Mouse (Mus musculus) stomach, embryonic 14.5 days (tissue): Measurements from ENCODE around the gene Scamp3. TPM values are rescaled to one million over a fixed set of nuclear protein-coding genes. Genes with fewer than 3 reads are reported as not detected.
"Not testable (repeated sequence)": the region's sequence is repeated elsewhere in the genome, so short reads cannot be mapped to it uniquely, and the experiment has no call there.

ENCODE experiments used
- ATAC-seq: fragments of 200-750 bp; cut with Nextera tagmentation; 2 replicates; pipeline ENCODE4 v1.8.0; 2017; ENCODE audit warnings: low read depth, moderate TSS enrichment; ENCODE audit not compliant: insufficient number of reproducible peaks, insufficient read depth, low FRiP score
- H3K27ac ChIP-seq: fragments of 300-500 bp; sonication (generic); 2 replicates; pipeline ENCODE4 v1.5.1; 2014; ENCODE audit warnings: mild to moderate bottlenecking, low read length, moderate library complexity, mixed read lengths
- H3K27me3 ChIP-seq: fragments of 300-500 bp; sonication (generic); 2 replicates; pipeline ENCODE4 v1.6.1; 2014; ENCODE audit warnings: low read length, control low read depth, mixed read lengths; ENCODE audit not compliant: control insufficient read depth, insufficient read depth
- H3K36me3 ChIP-seq: fragments of 300-500 bp; sonication (generic); 2 replicates; pipeline ENCODE4 v1.6.1; 2014; ENCODE audit warnings: mild to moderate bottlenecking, control low read depth, low read length, moderate library complexity, mixed read lengths; ENCODE audit not compliant: control insufficient read depth, insufficient read depth
- H3K4me1 ChIP-seq: fragments of 300-500 bp; sonication (generic); 2 replicates; pipeline ENCODE4 v1.6.1; 2014; ENCODE audit warnings: low read length, control low read depth, mixed read lengths; ENCODE audit not compliant: control insufficient read depth, insufficient read depth
- H3K4me2 ChIP-seq: fragments of 300-500 bp; sonication (generic); replicated peaks from 2 replicates; pipeline ENCODE4 v1.6.1; 2014; ENCODE audit warnings: low read depth, low read length, control low read depth
- H3K4me3 ChIP-seq: fragments of 300-500 bp; sonication (generic); 2 replicates; pipeline ENCODE4 v1.5.1; 2014; ENCODE audit warnings: low read depth, low read length, control low read depth
- H3K9ac ChIP-seq: fragments of 300-500 bp; sonication (generic); replicated peaks from 2 replicates; pipeline ENCODE4 v1.6.1; 2014; ENCODE audit warnings: low read depth, mild to moderate bottlenecking, control low read depth, low read length, moderate library complexity, mixed read lengths
- H3K9me3 ChIP-seq: fragments of 300-500 bp; sonication (generic); 2 replicates; pipeline ENCODE4 v1.6.1; 2016; ENCODE audit warnings: low read depth, low read length, control low read depth; ENCODE audit not compliant: control insufficient read depth
- WGBS: fragments of 180-500 bp; shearing (Covaris S2); extraction: QIAGEN DNeasy Blood & Tissue Kit; methylation state at CpG from one replicate; pipeline ENCODE4 v1.1.7; 2014; 5-methylcytosine and 5-hydroxymethylcytosine counted together
- polyA plus RNA-seq: library from polyadenylated mRNA; unstranded; fragments of >200 nt; fragmentation: Nextera tagmentation; extraction: Ambion mirVana; gene quantifications from 2 replicates; pipeline ENCODE4 v1.2.1, GENCODE M21; 2014

Gene Scamp3
- polyA plus RNA-seq, 1 experiment from 2014 or later = 92.9 TPM

- Histone ChIP-seq H3K27ac (no peak overlapping the region), H3K4me3 (peak overlapping the region; percentile 60), H3K4me2 (peak overlapping the region; percentile 96), H3K9ac (no peak overlapping the region), H3K9me3 (no peaks in the 10 kb centered on the region), H3K36me3 (no peaks in the 10 kb centered on the region), H3K27me3 (no peaks in the 10 kb centered on the region), H3K4me1 (peaks cover 13% of the 10 kb centered on the region)
- peak; percentile 12; the same call in 1 of the 2 replicates for ATAC-seq
- WGBS = 0% methylated on average over 13 of the region's 13 CpGs
These were observed 18.1 kb upstream of the Scamp3 start for GRCm38 (mm10) chr3:89159211-89159610.

- Histone ChIP-seq H3K4me1 (peaks cover 13% of the 10 kb centered on the region), H3K4me3 (peak within 1 kb of the TSS; percentile 60), H3K9ac (peak within 1 kb of the TSS; percentile 36; the same call in 1 of the 2 replicates), H3K9me3 (no peaks in the 10 kb centered on the region), H3K27me3 (no peaks in the 10 kb centered on the region), H3K36me3 (no peaks in the 10 kb centered on the region), H3K4me2 (peak within 1 kb of the TSS; percentile 96), H3K27ac (no peak within 1 kb of the TSS)
- WGBS = under 1% methylated on average over 53 of the region's 66 CpGs
- peak; percentile 74 for ATAC-seq
These were observed 17.5 kb upstream of the Scamp3 start, which contains the start of gene Hcn3 for GRCm38 (mm10) chr3:89159616-89160344. Gene Hcn3 (minus strand): TSS chr3:89160196.

- peaks cover 21% of the 10 kb centered on the region for H3K4me1 ChIP-seq
- not testable (repeated sequence) for H3K4me3 ChIP-seq, H3K27me3 ChIP-seq, H3K4me2 ChIP-seq, H3K9me3 ChIP-seq, H3K36me3 ChIP-seq, H3K27ac ChIP-seq, H3K9ac ChIP-seq, ATAC-seq
These were observed 16.1 kb upstream of the Scamp3 start for GRCm38 (mm10) chr3:89161207-89161606.

DNA sequence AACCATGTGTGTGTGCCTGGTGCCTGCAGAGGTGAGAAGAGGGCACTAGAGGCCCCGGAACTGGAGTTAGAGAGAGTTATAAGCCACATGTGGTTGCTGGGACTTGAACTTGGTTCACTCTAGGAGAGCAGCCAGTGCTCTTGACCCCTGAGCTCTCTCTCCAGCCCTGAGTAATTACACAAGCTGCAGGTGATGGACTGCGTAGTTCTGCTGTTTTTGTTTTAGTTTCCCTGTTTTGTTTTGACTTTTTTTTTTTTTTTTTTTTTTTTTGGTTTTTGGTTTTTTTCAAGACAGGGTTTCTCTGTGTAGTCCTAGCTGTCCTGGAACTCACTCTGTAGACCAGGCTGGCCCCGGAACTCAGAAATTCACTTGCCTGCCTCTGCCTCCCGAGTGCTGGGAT, 15.5 kb upstream of the Scamp3 start:
- WGBS = 85% methylated on average over 4 of the region's 4 CpGs
- peaks cover 26% of the 10 kb centered on the region for H3K4me1 ChIP-seq
- peaks cover 7% of the 10 kb centered on the region; the same call in 1 of the 2 replicates for H3K36me3 ChIP-seq
- H3K27me3 ChIP-seq = no peaks in the 10 kb centered on the region
- no peak overlapping the region for H3K4me2 ChIP-seq
- no peaks in the 10 kb centered on the region for H3K9me3 ChIP-seq
- H3K9ac ChIP-seq = no peak overlapping the region
- no peak overlapping the region for H3K27ac ChIP-seq
- ATAC-seq = no peak
- H3K4me3 ChIP-seq = no peak overlapping the region

DNA sequence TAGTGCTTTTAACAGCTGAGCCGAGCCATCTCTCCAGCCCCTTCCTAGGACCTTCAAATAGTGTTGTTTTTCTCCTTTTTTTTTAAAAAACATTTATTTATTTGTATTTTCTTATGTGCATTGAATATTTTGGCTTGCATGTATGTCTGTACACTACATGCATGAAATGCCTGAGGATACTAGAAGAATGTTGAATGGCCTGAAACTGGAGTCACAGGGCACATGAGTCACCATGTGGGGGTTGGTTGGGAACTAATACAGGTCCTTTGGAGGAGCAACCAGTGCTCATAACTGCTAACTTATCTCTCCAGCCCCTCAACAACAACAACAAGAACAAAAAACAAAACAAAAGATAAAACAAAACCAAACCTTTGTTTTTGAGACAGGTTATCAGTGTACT, 14.2 kb upstream of the Scamp3 start:
- Histone ChIP-seq H3K27me3 (no peaks in the 10 kb centered on the region), H3K9ac (no peak overlapping the region), H3K36me3 (peaks cover 20% of the 10 kb centered on the region), H3K4me2 (no peak overlapping the region), H3K4me3 (no peak overlapping the region), H3K9me3 (no peaks in the 10 kb centered on the region), H3K4me1 (peaks cover 26% of the 10 kb centered on the region), H3K27ac (no peak overlapping the region)
- 76% methylated on average over 1 of the region's 1 CpGs for WGBS
- ATAC-seq = no peak

- peak overlapping the region; percentile 77 for H3K4me3 ChIP-seq
- H3K9me3 ChIP-seq = no peaks in the 10 kb centered on the region
- ATAC-seq = no peak
- no peak overlapping the region for H3K27ac ChIP-seq
- no peak overlapping the region for H3K9ac ChIP-seq
- peaks cover 26% of the 10 kb centered on the region for H3K36me3 ChIP-seq
- no peaks in the 10 kb centered on the region for H3K27me3 ChIP-seq
- peak overlapping the region; percentile 56 for H3K4me2 ChIP-seq
- WGBS = 69% methylated on average over 5 of the region's 5 CpGs
- H3K4me1 ChIP-seq = peaks cover 24% of the 10 kb centered on the region
These were observed 13.5 kb upstream of the Scamp3 start for GRCm38 (mm10) chr3:89163643-89164245.

- Histone ChIP-seq H3K27ac (peak within 1 kb of the TSS; percentile 95), H3K27me3 (no peaks in the 10 kb centered on the region), H3K9me3 (no peaks in the 10 kb centered on the region), H3K4me3 (peak within 1 kb of the TSS; percentile 77), H3K4me1 (peaks cover 18% of the 10 kb centered on the region), H3K9ac (peak within 1 kb of the TSS; percentile 86), H3K36me3 (peaks cover 36% of the 10 kb centered on the region), H3K4me2 (peak within 1 kb of the TSS; percentile 74)
- peak; percentile 97 for ATAC-seq
- under 1% methylated on average over 70 of the region's 79 CpGs for WGBS
These were observed 12.6 kb upstream of the Scamp3 start, which contains the start of gene Clk2 for GRCm38 (mm10) chr3:89164506-89165267. Gene Clk2 (plus strand): TSS chr3:89164795.

- Histone ChIP-seq H3K4me2 (peak overlapping the region; percentile 74), H3K36me3 (peaks cover 43% of the 10 kb centered on the region), H3K4me3 (peak overlapping the region; percentile 77), H3K27ac (peak overlapping the region; percentile 95), H3K27me3 (no peaks in the 10 kb centered on the region), H3K9me3 (no peaks in the 10 kb centered on the region), H3K4me1 (peaks cover 18% of the 10 kb centered on the region), H3K9ac (peak overlapping the region; percentile 86)
- no peak for ATAC-seq
- 22% methylated on average over 12 of the region's 12 CpGs for WGBS
These were observed 11.9 kb upstream of the Scamp3 start for GRCm38 (mm10) chr3:89165268-89165870.
